Mouse (Mus musculus) erythroblast, embryonic 14.5 days (primary cell): Measurements from ENCODE around the gene Tmem33.

ENCODE experiments used
- GATA1 ChIP-seq: IDR thresholded peaks from 2 replicates; pipeline ENCODE4 v1.6.1; 2012; ENCODE audit warnings: low read length, inconsistent platforms, mixed read lengths
- TAL1 ChIP-seq: IDR thresholded peaks from 3 replicates; pipeline ENCODE4 v1.6.1; 2012; ENCODE audit warnings: low read length, inconsistent platforms, mixed read lengths

- TF ChIP-seq GATA1 (no peak), TAL1 (no peak)
Measured at GRCm38 (mm10) chr5:67258473-67258872, 1.9 kb upstream of the Tmem33 start.
